ENCODE assay signal across 24 mouse cellular contexts in the genomic region with DNA sequence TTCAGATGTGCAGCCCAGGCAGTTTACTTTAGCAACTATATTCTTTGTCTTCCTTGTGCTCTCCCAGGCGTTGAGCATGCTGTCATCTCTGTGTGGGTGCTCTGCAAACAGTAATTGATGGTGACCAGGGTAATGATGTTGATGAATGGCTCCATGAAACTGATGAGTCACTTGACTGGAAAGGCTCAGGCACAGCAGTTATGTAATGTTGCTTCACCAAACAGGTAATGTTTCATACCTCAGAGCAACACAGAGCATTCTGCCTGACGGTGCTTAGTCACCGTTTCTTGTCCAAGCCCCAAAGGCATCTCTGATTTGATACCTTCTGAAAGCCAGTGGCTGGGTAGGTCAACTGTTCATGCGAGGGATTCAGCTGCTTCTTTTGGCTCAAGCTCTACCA. TPM values are rescaled to one million over a fixed set of nuclear protein-coding genes. Genes with fewer than 3 reads are reported as not detected.
DNase-seq lines count a peak whose midpoint lies in the region; ATAC-seq and TF ChIP-seq lines count a peak whose summit lies in the region.
"Had no signal": no experiment of that assay in that cellular context is flagged by ENCODE, and none has a peak within 500 bp of the region (broad histone marks: within the 10 kb centered on the region; RNA-seq: fewer than 3 reads in every experiment).

No protein-coding gene starts in this region.

- H3K9me3 ChIP-seq in embryonic facial prominence, embryonic 14.5 days (ENCODE audit: control insufficient read depth, low read length) = no peaks in the 10 kb centered on the region
- H3K9me3 ChIP-seq in embryonic facial prominence, embryonic 10.5 days = no peaks in the 10 kb centered on the region
- H3K9me3 ChIP-seq in liver, embryonic 11.5 days (ENCODE audit: control insufficient read depth, low read length) = no peaks in the 10 kb centered on the region
- no peaks in the 10 kb centered on the region for H3K9me3 ChIP-seq in stomach, postnatal 0 days (ENCODE audit: control insufficient read depth, low read length)
- H3K9me3 ChIP-seq: heart, embryonic 13.5 days; stomach, embryonic 15.5 days had no signal

- TF ChIP-seq POLR2A in liver, adult 2 months (IDR thresholded peaks at IDR 0.05; ENCODE audit: extremely low read depth, insufficient read depth, low read length) = no peak

- DNase-seq in embryonic facial prominence, embryonic 14.5 days (ENCODE audit: low spot score) = peak; percentile 26
- DNase-seq in embryonic facial prominence, embryonic 10.5 days (ENCODE audit: low spot score) = no peak
- peak; percentile 44 for DNase-seq in liver, adult 2 months (ENCODE audit: extremely low read depth, low read depth, low spot score)
- DNase-seq in liver, embryonic 11.5 days (ENCODE audit: low spot score) = no peak
- peak; percentile 86 for DNase-seq in NIH3T3 (ENCODE audit: low read depth)
- DNase-seq in stomach, postnatal 0 days (ENCODE audit: low spot score) = no peak
- no peak for DNase-seq in T-cell, adult 2 months (ENCODE audit: low spot score)
- DNase-seq: adrenal gland, postnatal 14 days; cerebellum, adult 8-10 months; cerebellum, postnatal 36 days; forebrain, postnatal 0 days; gastrocnemius, postnatal 25 days; heart, adult 2 months; heart, postnatal 14 days; kidney, adult 8-10 months; thymus, adult 2 months had no signal

- H3K27ac ChIP-seq in embryonic facial prominence, embryonic 14.5 days (replicated peaks; ENCODE audit: low read depth, low read length) = no peak overlapping the region
- no peak overlapping the region for H3K27ac ChIP-seq in embryonic facial prominence, embryonic 10.5 days (replicated peaks)
- H3K27ac ChIP-seq in liver, adult 2 months (replicated peaks; ENCODE audit: insufficient read depth, low read depth, low read length) = no peak overlapping the region
- no peak overlapping the region for H3K27ac ChIP-seq in liver, embryonic 11.5 days (ENCODE audit: low read depth, low read length)
- no peak overlapping the region for H3K27ac ChIP-seq in stomach, postnatal 0 days (replicated peaks)
- H3K27ac ChIP-seq: heart, adult 2 months; heart, embryonic 13.5 days; hindbrain, postnatal 0 days; left cerebral cortex, adult 2 months; macrophage; stomach, embryonic 15.5 days had no signal

- no peak overlapping the region for H3K4me3 ChIP-seq in embryonic facial prominence, embryonic 14.5 days (ENCODE audit: low read depth, low read length)
- no peak overlapping the region for H3K4me3 ChIP-seq in embryonic facial prominence, embryonic 10.5 days
- no peak overlapping the region for H3K4me3 ChIP-seq in liver, adult 2 months (ENCODE audit: insufficient read depth, low read depth, low read length)
- no peak overlapping the region for H3K4me3 ChIP-seq in liver, embryonic 11.5 days (ENCODE audit: low read depth, low read length)
- H3K4me3 ChIP-seq in stomach, postnatal 0 days (ENCODE audit: low read depth, low read length) = no peak overlapping the region
- H3K4me3 ChIP-seq: heart, adult 2 months; heart, embryonic 13.5 days; left cerebral cortex, adult 2 months; myocyte; stomach, embryonic 15.5 days had no signal

- 44% methylated on average over 4 of the region's 4 CpGs for WGBS in embryonic facial prominence, embryonic 14.5 days
- 75% methylated on average over 4 of the region's 4 CpGs for WGBS in embryonic facial prominence, embryonic 10.5 days
- WGBS in liver, adult 2 months = 46% methylated on average over 4 of the region's 4 CpGs
- 74% methylated on average over 4 of the region's 4 CpGs for WGBS in liver, embryonic 11.5 days
- WGBS in stomach, postnatal 0 days = 52% methylated on average over 4 of the region's 4 CpGs

- H3K27me3 ChIP-seq in embryonic facial prominence, embryonic 14.5 days (replicated peaks; ENCODE audit: control insufficient read depth, insufficient read depth, low read length) = no peaks in the 10 kb centered on the region
- no peaks in the 10 kb centered on the region for H3K27me3 ChIP-seq in embryonic facial prominence, embryonic 10.5 days (replicated peaks; ENCODE audit: low read depth, poor library complexity, severe bottlenecking)
- no peaks in the 10 kb centered on the region for H3K27me3 ChIP-seq in liver, adult 2 months (ENCODE audit: control insufficient read depth, insufficient read depth, low read length)
- H3K27me3 ChIP-seq in liver, embryonic 11.5 days (replicated peaks; ENCODE audit: control insufficient read depth, insufficient read depth, low read length) = no peaks in the 10 kb centered on the region
- H3K27me3 ChIP-seq in stomach, postnatal 0 days (ENCODE audit: control insufficient read depth, insufficient read depth, low read length) = no peaks in the 10 kb centered on the region
- H3K27me3 ChIP-seq: heart, embryonic 13.5 days; stomach, embryonic 15.5 days had no signal

- TF ChIP-seq CTCF in liver, adult 2 months (IDR thresholded peaks at IDR 0.05; ENCODE audit: low read depth, low read length) = no peak
- TF ChIP-seq CTCF in stomach, postnatal 0 days (IDR thresholded peaks at IDR 0.05; ENCODE audit: low read depth) = no peak

- no peak overlapping the region for H3K9ac ChIP-seq in embryonic facial prominence, embryonic 14.5 days (ENCODE audit: low read depth, low read length)
- H3K9ac ChIP-seq in liver, adult 2 months (ENCODE audit: low read depth, low read length) = no peak overlapping the region
- H3K9ac ChIP-seq in liver, embryonic 11.5 days (ENCODE audit: low read depth, low read length) = no peak overlapping the region
- no peak overlapping the region for H3K9ac ChIP-seq in stomach, postnatal 0 days (ENCODE audit: low read length)
- H3K9ac ChIP-seq: forebrain, postnatal 0 days; heart, embryonic 13.5 days; stomach, embryonic 15.5 days had no signal

- H3K4me2 ChIP-seq in embryonic facial prominence, embryonic 14.5 days (ENCODE audit: low read depth, low read length) = no peak overlapping the region
- H3K4me2 ChIP-seq in liver, embryonic 11.5 days = no peak overlapping the region
- H3K4me2 ChIP-seq in stomach, postnatal 0 days (replicated peaks; ENCODE audit: low read depth) = no peak overlapping the region
- H3K4me2 ChIP-seq: heart, embryonic 13.5 days; stomach, embryonic 15.5 days had no signal

- H3K79me2 ChIP-seq in liver, adult 2 months (ENCODE audit: control insufficient read depth, insufficient read depth, low read length) = no peaks in the 10 kb centered on the region

- no peaks in the 10 kb centered on the region for H3K36me3 ChIP-seq in embryonic facial prominence, embryonic 14.5 days (ENCODE audit: control insufficient read depth, insufficient read depth, low read length)
- H3K36me3 ChIP-seq in embryonic facial prominence, embryonic 10.5 days (replicated peaks) = no peaks in the 10 kb centered on the region
- no peaks in the 10 kb centered on the region for H3K36me3 ChIP-seq in liver, adult 2 months (ENCODE audit: control insufficient read depth, insufficient read depth, low read length)
- H3K36me3 ChIP-seq in liver, embryonic 11.5 days (ENCODE audit: control insufficient read depth, insufficient read depth, low read length) = no peaks in the 10 kb centered on the region
- no peaks in the 10 kb centered on the region for H3K36me3 ChIP-seq in stomach, postnatal 0 days (ENCODE audit: control insufficient read depth, insufficient read depth, low read length)
- H3K36me3 ChIP-seq: heart, embryonic 13.5 days; stomach, embryonic 15.5 days had no signal

- H3K4me1 ChIP-seq in embryonic facial prominence, embryonic 14.5 days (ENCODE audit: control insufficient read depth, insufficient read depth, low read length) = peaks cover 3% of the 10 kb centered on the region; the same call in 1 of the 2 replicates
- 0 out of 2 replicates have a peak, but pooled peaks cover 2% of the 10 kb centered on the region for H3K4me1 ChIP-seq in embryonic facial prominence, embryonic 10.5 days
- peaks cover 9% of the 10 kb centered on the region for H3K4me1 ChIP-seq in liver, adult 2 months (ENCODE audit: control insufficient read depth, insufficient read depth, low read length)
- no peaks in the 10 kb centered on the region for H3K4me1 ChIP-seq in liver, embryonic 11.5 days (replicated peaks; ENCODE audit: control insufficient read depth, insufficient read depth, low read length)
- no peaks in the 10 kb centered on the region for H3K4me1 ChIP-seq in stomach, postnatal 0 days (replicated peaks; ENCODE audit: control insufficient read depth, insufficient read depth)
- H3K4me1 ChIP-seq: heart, embryonic 13.5 days; stomach, embryonic 15.5 days had no signal

- ATAC-seq in embryonic facial prominence, embryonic 14.5 days (ENCODE audit: low read depth) = no peak
- ATAC-seq in liver, embryonic 11.5 days (replicated peaks; ENCODE audit: low FRiP score) = no peak
- peak; percentile 95 for ATAC-seq in stomach, postnatal 0 days (ENCODE audit: low FRiP score, low TSS enrichment)
- ATAC-seq: forebrain, postnatal 0 days; hindbrain, postnatal 0 days; lung, postnatal 0 days; midbrain, embryonic 16.5 days had no signal

- no peak for TF ChIP-seq EP300 in stomach, postnatal 0 days (optimal IDR thresholded peaks at IDR 0.05)

RNA-seq across cellular contexts. Expression of gene Ctsl, which starts 17.7 kb away (rescaled TPM):
- polyA plus RNA-seq in embryonic facial prominence, embryonic 14.5 days (2014; fragmentation: Nextera tagmentation; extraction: Ambion mirVana) = 213 and 225 TPM in 2 replicates
- polyA plus RNA-seq in embryonic facial prominence, embryonic 10.5 days (2016; fragmentation: Nextera tagmentation; extraction: Ambion mirVana) = 121 and 132 TPM in 2 replicates
- total RNA-seq in liver, adult 2 months (2014; rRNA removed) = 624 and 654 TPM in 2 replicates
- polyA plus RNA-seq in liver, adult 2 months (2012; rRNA removed) = 252 and 300 TPM in 2 replicates
- 160 and 164 TPM in 2 replicates for polyA plus RNA-seq in liver, embryonic 11.5 days (2014; fragmentation: Nextera tagmentation; extraction: Ambion mirVana)
- polyA plus RNA-seq in stomach, postnatal 0 days (2015; fragmentation: Nextera tagmentation; extraction: Ambion mirVana) = 183 and 184 TPM in 2 replicates

RNA-seq across cellular contexts. Expression of gene Cdk20, which starts 43.7 kb away (rescaled TPM):
- polyA plus RNA-seq in embryonic facial prominence, embryonic 14.5 days (2014; fragmentation: Nextera tagmentation; extraction: Ambion mirVana) = 11.0 and 11.6 TPM in 2 replicates
- polyA plus RNA-seq in embryonic facial prominence, embryonic 10.5 days (2016; fragmentation: Nextera tagmentation; extraction: Ambion mirVana) = 10.2 and 11.7 TPM in 2 replicates
- total RNA-seq in liver, adult 2 months (2014; rRNA removed) = 4.0 and 5.6 TPM in 2 replicates
- polyA plus RNA-seq in liver, adult 2 months (2012; rRNA removed) = 11.8 and 15.7 TPM in 2 replicates
- 6.4 and 7.9 TPM in 2 replicates for polyA plus RNA-seq in liver, embryonic 11.5 days (2014; fragmentation: Nextera tagmentation; extraction: Ambion mirVana)
- 4.5 and 5.3 TPM in 2 replicates for polyA plus RNA-seq in stomach, postnatal 0 days (2015; fragmentation: Nextera tagmentation; extraction: Ambion mirVana)

Comparison
In these comparisons a context has a peak if more than half of its experiments do, and no peak if none do; other contexts are left out.
1. DNase-seq: peak in embryonic facial prominence, embryonic 14.5 days (single experiment), liver, adult 2 months (single experiment) and NIH3T3 (single experiment); none in embryonic facial prominence, embryonic 10.5 days (single experiment), liver, embryonic 11.5 days (single experiment), stomach, postnatal 0 days (single experiment) and T-cell, adult 2 months (single experiment).